Mouse (Mus musculus): ENCODE data around the gene Dnah12.

- TF ChIP-seq CHD2 (IDR thresholded peaks at IDR 0.05; ENCODE audit: low read length), result no peak
- no peak for TF ChIP-seq CTCF (IDR thresholded peaks at IDR 0.05 in 2 of 3, conservative IDR thresholded peaks at IDR 0.05 in 1 of 3; ENCODE audit: control insufficient read depth in 1 of 3, insufficient read depth in 1 of 3, low read depth in 2 of 3, low read length in 3 of 3, poor library complexity in 1 of 3, severe bottlenecking in 1 of 3)
- no peak for TF ChIP-seq ZNF384 (IDR thresholded peaks at IDR 0.05; ENCODE audit: low read depth, low read length)
- TF ChIP-seq GABPA (IDR thresholded peaks at IDR 0.05; ENCODE audit: low read depth, low read length), result no peak
- no peak for TF ChIP-seq EP300 (IDR thresholded peaks at IDR 0.05; ENCODE audit: low read depth in 1 of 2, low read length in 2 of 2)
- TF ChIP-seq POLR2AphosphoS5 (IDR thresholded peaks at IDR 0.05; ENCODE audit: borderline replicate concordance, low read depth, low read length), result no peak
- TF ChIP-seq NRF1 (IDR thresholded peaks at IDR 0.05; ENCODE audit: insufficient read depth, low read depth, low read length, poor library complexity, severe bottlenecking), result no peak
- TF ChIP-seq TAL1 (IDR thresholded peaks at IDR 0.05; ENCODE audit: low read length), result no peak
- no peak for TF ChIP-seq POLR2A (IDR thresholded peaks at IDR 0.05; ENCODE audit: control insufficient read depth in 1 of 2, insufficient read depth in 1 of 2, low read depth in 1 of 2, low read length in 2 of 2, poor library complexity in 1 of 2)
- TF ChIP-seq JUND (IDR thresholded peaks at IDR 0.05; ENCODE audit: low read depth, low read length), result no peak
- TF ChIP-seq ZC3H11A (IDR thresholded peaks at IDR 0.05; ENCODE audit: low read depth, low read length), result no peak
These were observed 101.4 kb downstream of the Dnah12 start for GRCm38 (mm10) chr14:26794431-26794830.

All from MEL (cell line).